Mouse (Mus musculus) heart, embryonic 16.5 days (tissue): ENCODE data around the gene Hdac1. TPM values are rescaled to one million over a fixed set of nuclear protein-coding genes. Genes with fewer than 3 reads are reported as not detected.

Experiments used
- ATAC-seq: fragments of 200-750 bp; cut with Nextera tagmentation; replicated peaks from 2 replicates; pipeline ENCODE4 v1.8.0; 2017; ENCODE audit warnings: moderate number of reproducible peaks; ENCODE audit not compliant: insufficient read depth, low FRiP score; ENCODE audit errors: extremely low read depth
- H3K27ac ChIP-seq: fragments of 300-500 bp; sonication (generic); 2 replicates; pipeline ENCODE4 v1.5.1; 2014; ENCODE audit warnings: mild to moderate bottlenecking, low read length, control low read depth, moderate library complexity
- H3K27me3 ChIP-seq: fragments of 300-500 bp; sonication (generic); 2 replicates; pipeline ENCODE4 v1.6.1; 2014; ENCODE audit warnings: low read length, mixed read lengths; ENCODE audit not compliant: control insufficient read depth, insufficient read depth
- H3K36me3 ChIP-seq: fragments of 300-500 bp; sonication (generic); 2 replicates; pipeline ENCODE4 v1.6.1; 2014; ENCODE audit not compliant: control insufficient read depth, insufficient read depth
- H3K4me1 ChIP-seq: fragments of 300-500 bp; sonication (generic); 2 replicates; pipeline ENCODE4 v1.6.1; 2014; ENCODE audit warnings: low read length, mixed read lengths; ENCODE audit not compliant: control insufficient read depth, insufficient read depth
- H3K4me2 ChIP-seq: fragments of 300-500 bp; sonication (generic); 2 replicates; pipeline ENCODE4 v1.6.1; 2014; ENCODE audit warnings: low read depth, mild to moderate bottlenecking, control low read depth, low read length
- H3K4me3 ChIP-seq: fragments of 300-500 bp; sonication (generic); 2 replicates; pipeline ENCODE4 v1.5.1; 2014; ENCODE audit warnings: mild to moderate bottlenecking, control low read depth, low read length
- H3K9ac ChIP-seq: fragments of 300-500 bp; sonication (generic); 2 replicates; pipeline ENCODE4 v1.6.1; 2014; ENCODE audit warnings: low read length, control low read depth
- H3K9me3 ChIP-seq: fragments of 300-500 bp; sonication (generic); replicated peaks from 2 replicates; pipeline ENCODE4 v1.6.1; 2016; ENCODE audit warnings: low read length; ENCODE audit not compliant: control insufficient read depth
- WGBS: fragments of 180-500 bp; shearing (Covaris S2); extraction: QIAGEN DNeasy Blood & Tissue Kit; methylation state at CpG from one replicate; pipeline ENCODE4 v1.1.7; 2014; 5-methylcytosine and 5-hydroxymethylcytosine counted together
- polyA plus RNA-seq: library from polyadenylated mRNA; unstranded; fragments of >200 nt; fragmentation: Nextera tagmentation; extraction: Ambion mirVana; gene quantifications from 2 replicates; pipeline ENCODE4 v1.2.1, GENCODE M21; 2015

Hdac1 gene
- polyA plus RNA-seq, 1 experiment from 2014 or later = 139 TPM

- H3K4me3 ChIP-seq = peak overlapping the region; percentile 59
- peaks cover 46% of the 10 kb centered on the region for H3K4me1 ChIP-seq
- peak; percentile 90 for ATAC-seq
- H3K27ac ChIP-seq = peak overlapping the region; percentile 94
- 2% methylated on average over 44 of the region's 49 CpGs for WGBS
- no peaks in the 10 kb centered on the region for H3K36me3 ChIP-seq
- peak overlapping the region; percentile 79 for H3K9ac ChIP-seq
- H3K4me2 ChIP-seq = peak overlapping the region; percentile 85
- no peaks in the 10 kb centered on the region for H3K9me3 ChIP-seq
- no peaks in the 10 kb centered on the region for H3K27me3 ChIP-seq
Measured at GRCm38 (mm10) chr4:129500607-129501566, 41.6 kb downstream of the Hdac1 start.

GRCm38 (mm10) chr4:129500017-129500416 lies 42.5 kb downstream of the Hdac1 start:
- Histone ChIP-seq H3K9ac (peak overlapping the region; percentile 79), H3K9me3 (no peaks in the 10 kb centered on the region), H3K36me3 (no peaks in the 10 kb centered on the region), H3K4me3 (peak overlapping the region; percentile 59), H3K27ac (peak overlapping the region; percentile 94), H3K4me2 (peak overlapping the region; percentile 85), H3K4me1 (peaks cover 48% of the 10 kb centered on the region), H3K27me3 (no peaks in the 10 kb centered on the region)
- no peak for ATAC-seq
- 79% methylated on average over 8 of the region's 8 CpGs for WGBS

GRCm38 (mm10) chr4:129498941-129499340 lies 43.6 kb downstream of the Hdac1 start:
- Histone ChIP-seq H3K27ac (peak overlapping the region; percentile 74), H3K36me3 (no peaks in the 10 kb centered on the region), H3K4me3 (no peak overlapping the region), H3K4me2 (no peak overlapping the region), H3K4me1 (peaks cover 41% of the 10 kb centered on the region), H3K27me3 (no peaks in the 10 kb centered on the region), H3K9ac (0 out of 2 replicates have a peak overlapping the region, but pooled peaks have one; percentile 8), H3K9me3 (no peaks in the 10 kb centered on the region)
- 26% methylated on average over 3 of the region's 3 CpGs for WGBS
- ATAC-seq = no peak

GRCm38 (mm10) chr4:129496631-129497030 lies 45.9 kb downstream of the Hdac1 start:
- peak overlapping the region; percentile 17; the same call in 1 of the 2 replicates for H3K9ac ChIP-seq
- no peak overlapping the region; the same call in 1 of the 2 replicates for H3K4me2 ChIP-seq

GRCm38 (mm10) chr4:129495672-129496562 lies 46.6 kb downstream of the Hdac1 start:
- Histone ChIP-seq H3K36me3 (no peaks in the 10 kb centered on the region), H3K4me2 (no peak overlapping the region), H3K27me3 (peaks cover 9% of the 10 kb centered on the region), H3K4me3 (peak overlapping the region; percentile 7; the same call in 1 of the 2 replicates), H3K4me1 (peaks cover 25% of the 10 kb centered on the region), H3K9me3 (no peaks in the 10 kb centered on the region), H3K27ac (peak overlapping the region; percentile 81), H3K9ac (peak overlapping the region; percentile 17; the same call in 1 of the 2 replicates)
- ATAC-seq = no peak
- 30% methylated on average over 16 of the region's 16 CpGs for WGBS

More at GRCm38 (mm10) chr4:129496631-129497030, 45.9 kb downstream of the Hdac1 start:
- Histone ChIP-seq H3K27ac (peak overlapping the region; percentile 81), H3K27me3 (peaks cover 5% of the 10 kb centered on the region), H3K4me1 (peaks cover 23% of the 10 kb centered on the region), H3K36me3 (no peaks in the 10 kb centered on the region), H3K9me3 (no peaks in the 10 kb centered on the region), H3K4me3 (peak overlapping the region; percentile 7; the same call in 1 of the 2 replicates)
- 30% methylated on average over 6 of the region's 6 CpGs for WGBS
- peak; percentile 35 for ATAC-seq

- no peak for ATAC-seq
- Histone ChIP-seq H3K9ac (no peak overlapping the region), H3K27me3 (peaks cover 9% of the 10 kb centered on the region), H3K36me3 (no peaks in the 10 kb centered on the region; the same call in 1 of the 2 replicates), H3K4me2 (no peak overlapping the region), H3K4me1 (peaks cover 25% of the 10 kb centered on the region), H3K27ac (no peak overlapping the region), H3K9me3 (no peaks in the 10 kb centered on the region), H3K4me3 (no peak overlapping the region)
- 63% methylated on average over 6 of the region's 7 CpGs for WGBS
Measured at GRCm38 (mm10) chr4:129494681-129495080, 47.8 kb downstream of the Hdac1 start.

- peak within 1 kb of the TSS; percentile 64 for H3K9ac ChIP-seq
- H3K36me3 ChIP-seq = peaks cover 26% of the 10 kb centered on the region
- peaks cover 9% of the 10 kb centered on the region for H3K27me3 ChIP-seq
- peak within 1 kb of the TSS; percentile 83 for H3K4me2 ChIP-seq
- peak within 1 kb of the TSS; percentile 46 for H3K4me3 ChIP-seq
- 5% methylated on average over 70 of the region's 70 CpGs for WGBS
- no peaks in the 10 kb centered on the region for H3K9me3 ChIP-seq
- no peak within 1 kb of the TSS for H3K27ac ChIP-seq
- peak; percentile 24; the same call in 1 of the 2 replicates for ATAC-seq
- H3K4me1 ChIP-seq = peaks cover 14% of the 10 kb centered on the region
Measured at GRCm38 (mm10) chr4:129490972-129491880, 51.3 kb downstream of the Hdac1 start, which contains the start of the genes Tssk3 and Fam229a. TSS of gene Tssk3 (minus strand) at chr4:129491022. TSS of gene Fam229a (plus strand) at chr4:129491190.

GRCm38 (mm10) chr4:129481090-129481489 lies 61.4 kb downstream of the Hdac1 start:
- Histone ChIP-seq H3K4me2 (no peak overlapping the region), H3K36me3 (peaks cover 33% of the 10 kb centered on the region), H3K4me1 (no peaks in the 10 kb centered on the region), H3K9me3 (no peaks in the 10 kb centered on the region), H3K27ac (no peak overlapping the region), H3K27me3 (no peaks in the 10 kb centered on the region), H3K4me3 (no peak overlapping the region), H3K9ac (no peak overlapping the region)
- 85% methylated on average over 1 of the region's 1 CpGs for WGBS
- no peak for ATAC-seq
